Mouse (Mus musculus) hindbrain, embryonic 11.5 days (tissue): ENCODE data around the gene Atp5j. TPM values are rescaled to one million over a fixed set of nuclear protein-coding genes. Genes with fewer than 3 reads are reported as not detected.

Experiments
- ATAC-seq: fragments of 200-750 bp; cut with Nextera tagmentation; 2 replicates; pipeline ENCODE4 v1.8.0; 2017; ENCODE audit warnings: mild to moderate bottlenecking, moderate TSS enrichment, moderate library complexity; ENCODE audit not compliant: low FRiP score
- DNase-seq: peaks from one replicate; pipeline ENCODE4 v3.0.0-alpha.2; 2015; ENCODE audit warnings: low spot score
- H3K27ac ChIP-seq: fragments of 300-500 bp; sonication (generic); 2 replicates; pipeline ENCODE4 v1.5.1; 2014; ENCODE audit warnings: mild to moderate bottlenecking, low read depth, low read length
- H3K27me3 ChIP-seq: fragments of 300-500 bp; sonication (generic); 2 replicates; pipeline ENCODE4 v1.6.1; 2014; ENCODE audit warnings: mild to moderate bottlenecking, low read length, moderate library complexity, mixed read lengths; ENCODE audit not compliant: control insufficient read depth, insufficient read depth
- H3K36me3 ChIP-seq: fragments of 300-500 bp; sonication (generic); 2 replicates; pipeline ENCODE4 v1.6.1; 2014; ENCODE audit warnings: mild to moderate bottlenecking, low read length, moderate library complexity, mixed read lengths; ENCODE audit not compliant: control insufficient read depth, insufficient read depth
- H3K4me1 ChIP-seq: fragments of 300-500 bp; sonication (generic); replicated peaks from 2 replicates; pipeline ENCODE4 v1.6.1; 2014; ENCODE audit warnings: low read length, mixed read lengths; ENCODE audit not compliant: control insufficient read depth, insufficient read depth
- H3K4me2 ChIP-seq: fragments of 300-500 bp; sonication (generic); replicated peaks from 2 replicates; pipeline ENCODE4 v1.6.1; 2014; ENCODE audit warnings: mild to moderate bottlenecking, low read depth, low read length
- H3K4me3 ChIP-seq: fragments of 300-500 bp; sonication (generic); 2 replicates; pipeline ENCODE4 v1.5.1; 2014; ENCODE audit warnings: low read depth, low read length
- H3K9ac ChIP-seq: fragments of 300-500 bp; sonication (generic); 2 replicates; pipeline ENCODE4 v1.6.1; 2014; ENCODE audit warnings: low read depth, low read length
- H3K9me3 ChIP-seq: fragments of 300-500 bp; sonication (generic); 2 replicates; pipeline ENCODE4 v1.6.1; 2016; ENCODE audit warnings: low read length; ENCODE audit not compliant: control insufficient read depth
- WGBS: fragments of 180-500 bp; shearing (Covaris S2); extraction: QIAGEN DNeasy Blood & Tissue Kit; methylation state at CpG from one replicate; pipeline ENCODE4 v1.1.7; 2014; 5-methylcytosine and 5-hydroxymethylcytosine counted together
- polyA plus RNA-seq: library from polyadenylated mRNA; unstranded; fragments of >200 nt; fragmentation: Nextera tagmentation; extraction: Ambion mirVana; gene quantifications from 2 replicates; pipeline ENCODE4 v1.2.1, GENCODE M21; 2014

The Atp5j gene
- polyA plus RNA-seq, 1 experiment from 2014 or later, result 760 TPM

DNA sequence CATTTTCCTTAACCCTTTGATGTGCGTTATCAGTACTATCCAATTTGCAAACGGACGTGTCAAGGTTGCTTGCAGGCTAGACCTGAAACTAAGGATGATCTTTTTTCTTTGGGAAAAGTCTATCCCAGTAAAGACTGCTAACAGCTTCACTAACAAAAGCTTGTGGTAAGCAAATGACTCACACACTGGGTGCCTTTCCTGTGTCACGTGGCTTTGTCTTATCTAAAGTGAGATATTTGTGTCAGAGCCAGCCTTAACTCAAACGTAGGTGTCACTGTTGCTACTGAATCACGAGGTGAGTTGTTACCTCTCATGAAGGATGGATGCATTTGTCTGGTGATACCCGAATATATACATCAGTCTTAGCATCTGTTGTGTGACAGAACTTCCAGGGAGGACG is 29.2 kb upstream of the Atp5j start:
- DNase-seq (no peak), ATAC-seq (no peak)
- H3K9me3 ChIP-seq, result no peaks in the 10 kb centered on the region
- no peaks in the 10 kb centered on the region for H3K4me1 ChIP-seq
- H3K27ac ChIP-seq, result no peak overlapping the region
- H3K36me3 ChIP-seq, result 0 out of 2 replicates have a peak, but pooled peaks cover 2% of the 10 kb centered on the region
- no peak overlapping the region for H3K4me3 ChIP-seq
- WGBS, result 94% methylated on average over 8 of the region's 8 CpGs
- H3K9ac ChIP-seq, result no peak overlapping the region
- no peak overlapping the region for H3K4me2 ChIP-seq
- no peaks in the 10 kb centered on the region for H3K27me3 ChIP-seq

DNA sequence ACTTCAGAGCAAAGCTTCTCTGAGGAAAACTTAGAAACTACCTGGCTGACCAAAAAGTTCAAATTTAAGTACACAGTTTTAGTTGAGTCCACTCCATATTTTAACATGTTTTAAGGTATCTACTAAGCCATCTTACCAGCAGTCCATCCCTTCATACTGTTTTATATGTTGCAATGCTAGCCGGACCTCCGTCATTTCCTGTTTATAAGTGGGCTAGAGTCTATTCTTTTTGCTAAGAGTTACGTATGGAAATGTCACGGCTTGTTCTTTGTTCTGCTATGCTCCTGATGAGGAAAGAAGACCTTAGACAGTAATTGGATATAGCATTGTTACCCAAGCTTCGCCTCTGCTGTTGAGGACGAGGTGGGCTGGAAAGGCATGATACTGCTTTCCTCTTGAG is 18.1 kb upstream of the Atp5j start:
- no peaks in the 10 kb centered on the region for H3K27me3 ChIP-seq
- no peaks in the 10 kb centered on the region for H3K9me3 ChIP-seq
- no peaks in the 10 kb centered on the region for H3K4me1 ChIP-seq
- no peak overlapping the region for H3K27ac ChIP-seq
- H3K9ac ChIP-seq, result no peak overlapping the region
- no peak overlapping the region for H3K4me3 ChIP-seq
- ATAC-seq (no peak), DNase-seq (no peak)
- H3K36me3 ChIP-seq, result peaks cover 9% of the 10 kb centered on the region; the same call in 1 of the 2 replicates
- 91% methylated on average over 6 of the region's 6 CpGs for WGBS
- no peak overlapping the region for H3K4me2 ChIP-seq

DNA sequence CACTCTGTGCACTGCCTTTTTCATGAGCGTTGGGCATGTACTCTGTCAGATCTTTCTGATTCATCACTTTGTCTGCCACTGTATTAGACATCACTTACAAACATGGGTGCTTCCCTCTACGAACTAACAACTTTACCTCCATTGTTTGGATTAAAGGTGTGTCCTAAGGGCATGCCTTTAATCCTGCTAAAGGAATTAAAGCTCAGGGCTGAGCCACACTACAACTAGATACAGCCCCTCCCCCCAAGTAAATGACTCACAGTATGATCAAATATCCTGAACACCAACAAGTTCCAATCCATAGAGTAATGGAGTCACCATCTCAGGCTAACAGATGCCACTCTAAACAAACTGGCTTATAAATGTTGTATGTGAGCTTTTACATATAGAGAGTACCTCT is 3.2 kb upstream of the Atp5j start:
- ATAC-seq (no peak), DNase-seq (no peak)
- H3K27me3 ChIP-seq, result no peaks in the 10 kb centered on the region
- no peaks in the 10 kb centered on the region for H3K4me1 ChIP-seq
- H3K4me3 ChIP-seq, result no peak overlapping the region
- H3K27ac ChIP-seq, result no peak overlapping the region
- WGBS, result 94% methylated on average over 2 of the region's 2 CpGs
- no peak overlapping the region for H3K9ac ChIP-seq
- no peaks in the 10 kb centered on the region for H3K36me3 ChIP-seq
- no peak overlapping the region for H3K4me2 ChIP-seq
- no peaks in the 10 kb centered on the region for H3K9me3 ChIP-seq

DNA sequence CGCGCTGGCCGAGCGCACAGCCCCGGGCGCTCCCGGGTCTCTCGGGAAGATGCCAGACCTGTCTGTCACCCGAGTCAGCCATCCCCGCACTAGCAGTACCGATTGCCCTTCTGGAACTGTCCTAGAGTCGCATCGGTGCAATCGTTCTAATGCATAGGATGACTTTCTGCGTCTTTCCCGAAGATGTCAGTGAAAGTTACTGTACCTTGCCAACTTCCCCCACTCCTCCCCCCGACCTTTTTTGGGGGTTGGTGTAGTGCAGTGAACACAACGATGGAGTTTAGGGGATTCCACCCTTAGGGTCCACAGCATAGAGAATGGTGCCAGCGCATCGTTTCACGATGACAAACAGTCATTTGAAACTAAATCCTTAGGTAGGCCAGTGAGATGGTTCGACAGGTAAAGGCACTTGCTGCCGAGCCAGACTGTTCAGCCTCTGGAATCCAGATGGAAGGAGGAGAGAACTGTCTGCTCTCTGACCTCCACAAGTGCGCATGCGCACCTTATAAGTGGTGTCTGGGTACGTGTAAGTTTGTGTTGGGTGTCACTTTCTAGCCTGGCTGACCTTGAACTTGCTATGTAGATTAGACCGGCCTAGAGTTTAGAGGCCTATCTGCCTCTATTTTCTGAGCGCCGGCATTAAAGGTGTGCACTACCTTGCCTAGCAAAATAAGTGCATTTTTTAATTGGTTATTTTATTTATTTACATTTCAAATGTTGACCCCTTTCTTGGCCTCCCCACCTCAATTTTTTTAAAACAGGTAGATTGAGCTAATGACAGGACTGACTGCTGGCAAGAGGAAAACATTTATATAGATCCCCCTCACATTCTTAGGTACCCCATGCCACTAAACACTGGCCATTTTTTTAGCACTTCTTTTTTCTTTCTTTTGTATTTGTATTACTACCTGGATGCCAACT is 658 bp upstream of the Atp5j start:
- 9% methylated on average over 28 of the region's 29 CpGs for WGBS

DNA sequence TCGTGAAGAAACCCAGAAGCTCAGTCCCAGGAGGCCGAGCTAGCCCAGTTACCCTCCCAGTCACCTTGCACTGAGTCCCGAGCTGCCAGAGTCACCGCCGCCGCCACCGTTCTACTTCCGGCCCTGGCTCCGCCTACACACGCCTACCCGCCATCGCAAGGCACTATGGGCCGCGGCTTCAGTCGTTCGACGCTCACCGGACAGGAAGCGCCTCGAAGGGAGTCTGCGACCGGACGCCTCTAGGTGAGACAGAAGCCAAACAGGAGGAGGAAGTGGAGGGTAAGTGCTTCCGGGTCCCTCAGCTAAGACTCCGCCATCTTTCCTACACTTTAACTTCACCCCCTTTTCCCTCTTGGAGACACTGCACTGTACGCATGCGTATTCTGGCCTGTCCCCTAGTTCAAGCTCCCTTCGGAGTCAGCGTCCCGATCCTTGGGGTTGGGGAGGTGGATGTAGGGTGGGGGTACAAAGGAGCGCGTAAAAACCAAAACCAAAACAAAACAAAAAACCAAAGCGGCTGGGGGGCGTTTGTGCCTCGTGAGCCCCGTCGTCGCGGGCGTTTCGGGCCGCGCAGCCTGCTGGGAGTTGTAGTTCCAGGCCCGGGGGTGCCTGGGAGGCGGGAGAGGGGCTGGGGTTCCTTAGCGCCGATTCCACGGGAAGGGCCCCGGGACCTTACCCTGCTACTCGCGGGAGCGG is 532 bp downstream of the Atp5j start, which contains the start of gene Gabpa:
Gene Gabpa (plus strand): TSS at position 181 of the 696 bp plus-strand sequence.
- peak within 1 kb of the TSS; percentile 96 for H3K9ac ChIP-seq
- peak within 1 kb of the TSS; percentile 95 for H3K4me3 ChIP-seq
- H3K36me3 ChIP-seq, result no peaks in the 10 kb centered on the region
- DNase-seq (peak; percentile 93), ATAC-seq (peak; percentile 96)
- H3K27ac ChIP-seq, result peak within 1 kb of the TSS; percentile 97
- under 1% methylated on average over 47 of the region's 52 CpGs for WGBS
- H3K27me3 ChIP-seq, result no peaks in the 10 kb centered on the region
- no peaks in the 10 kb centered on the region for H3K9me3 ChIP-seq
- H3K4me1 ChIP-seq, result no peaks in the 10 kb centered on the region
- H3K4me2 ChIP-seq, result peak within 1 kb of the TSS; percentile 55

More for the DNA sequence above, 658 bp upstream of the Atp5j start:
- no peaks in the 10 kb centered on the region for H3K36me3 ChIP-seq
- H3K4me3 ChIP-seq, result peak overlapping the region; percentile 95
- ATAC-seq (peak; percentile 11; the same call in 1 of the 2 replicates), DNase-seq (peak; percentile 62)
- peak overlapping the region; percentile 97 for H3K27ac ChIP-seq
- H3K9ac ChIP-seq, result peak overlapping the region; percentile 96
- H3K4me2 ChIP-seq, result peak overlapping the region; percentile 55
- H3K4me1 ChIP-seq, result no peaks in the 10 kb centered on the region
- H3K27me3 ChIP-seq, result no peaks in the 10 kb centered on the region
- no peaks in the 10 kb centered on the region for H3K9me3 ChIP-seq

DNA sequence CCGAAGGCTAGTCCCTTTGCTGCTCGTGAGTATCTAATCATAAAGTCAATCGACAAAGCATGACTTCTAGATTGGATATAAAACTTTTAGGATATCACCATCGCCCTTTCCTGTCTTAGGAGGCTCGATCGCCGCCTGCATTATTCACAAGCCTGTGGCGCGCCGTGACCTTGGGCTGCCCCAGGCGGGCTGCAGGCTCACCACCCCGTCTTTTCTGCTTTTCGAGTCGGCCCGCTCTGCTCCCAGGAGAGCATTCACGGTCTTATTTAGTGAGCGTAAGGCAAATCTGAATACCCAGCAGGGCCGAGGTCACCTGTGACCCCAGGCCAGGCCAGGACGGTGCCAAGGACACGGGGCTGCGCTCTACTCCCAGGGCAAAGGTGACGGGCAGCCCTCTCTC is 1.1 kb downstream of the Atp5j start:
- under 1% methylated on average over 22 of the region's 22 CpGs for WGBS
- no peak for ATAC-seq

DNA sequence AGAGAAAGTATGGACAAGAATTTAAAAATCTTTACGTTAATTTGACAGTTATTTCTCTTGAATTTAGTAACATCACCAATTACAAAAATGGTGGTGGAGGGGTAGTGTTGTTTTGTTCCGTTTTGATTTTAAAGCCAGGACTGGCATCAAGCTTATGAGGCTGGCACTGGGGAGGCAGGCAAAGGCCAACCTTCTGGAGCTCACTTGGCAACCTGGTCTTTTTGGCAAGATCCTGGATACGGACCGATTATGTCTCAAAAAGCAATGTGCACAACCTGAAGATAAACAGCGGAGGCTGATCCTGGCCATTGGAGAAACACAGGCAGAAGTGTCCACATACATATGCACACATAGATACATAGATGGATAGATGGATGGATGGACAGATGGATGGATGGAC is 2.7 kb downstream of the Atp5j start:
- no peaks in the 10 kb centered on the region for H3K9me3 ChIP-seq
- DNase-seq (no peak), ATAC-seq (no peak)
- no peaks in the 10 kb centered on the region for H3K27me3 ChIP-seq
- H3K4me3 ChIP-seq, result no peak overlapping the region
- no peak overlapping the region for H3K4me2 ChIP-seq
- H3K27ac ChIP-seq, result no peak overlapping the region
- 94% methylated on average over 5 of the region's 5 CpGs for WGBS
- no peaks in the 10 kb centered on the region for H3K4me1 ChIP-seq
- 0 out of 2 replicates have a peak, but pooled peaks cover 2% of the 10 kb centered on the region for H3K36me3 ChIP-seq
- no peak overlapping the region for H3K9ac ChIP-seq

More for the DNA sequence above, 1.1 kb downstream of the Atp5j start:
- no peak for DNase-seq
- Histone ChIP-seq H3K9me3 (no peaks in the 10 kb centered on the region), H3K36me3 (no peaks in the 10 kb centered on the region), H3K4me2 (peak overlapping the region; percentile 55), H3K4me1 (no peaks in the 10 kb centered on the region), H3K9ac (peak overlapping the region; percentile 96), H3K27ac (peak overlapping the region; percentile 97), H3K27me3 (no peaks in the 10 kb centered on the region), H3K4me3 (peak overlapping the region; percentile 95)

DNA sequence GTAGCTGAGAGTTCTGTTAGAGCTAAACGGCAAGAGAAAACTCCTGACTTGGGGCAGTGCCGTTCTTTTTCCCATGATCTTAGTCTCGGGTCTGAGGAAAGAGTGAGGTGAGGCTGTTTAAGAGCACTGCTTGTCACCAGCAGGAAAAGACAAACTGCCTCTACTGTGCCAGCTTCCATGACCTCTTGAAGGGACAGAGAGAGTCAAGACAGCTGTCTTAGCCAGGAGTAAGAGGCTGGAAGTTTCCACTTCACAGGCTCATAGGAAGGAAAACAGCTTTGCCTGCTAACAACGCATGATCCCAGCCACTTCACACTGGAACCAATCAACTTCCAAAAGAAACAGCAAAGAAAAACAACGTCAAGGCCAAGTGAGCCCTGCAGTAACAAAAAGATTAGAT is 3.7 kb downstream of the Atp5j start:
- Histone ChIP-seq H3K9me3 (no peaks in the 10 kb centered on the region), H3K36me3 (0 out of 2 replicates have a peak, but pooled peaks cover 2% of the 10 kb centered on the region), H3K4me3 (no peak overlapping the region), H3K4me1 (no peaks in the 10 kb centered on the region), H3K4me2 (no peak overlapping the region), H3K27me3 (no peaks in the 10 kb centered on the region), H3K9ac (no peak overlapping the region), H3K27ac (no peak overlapping the region)
- WGBS, result 92% methylated on average over 5 of the region's 5 CpGs
- DNase-seq, result no peak
- no peak for ATAC-seq
